Mouse (Mus musculus) ES-E14 (cell line): ENCODE results near the gene Arhgap24.

Source experiments
- CHD2 ChIP-seq: IDR thresholded peaks from 2 replicates; pipeline ENCODE4 v1.6.1; 2014; ENCODE audit warnings: mild to moderate bottlenecking, low read depth, low read length, inconsistent platforms
- MAFK ChIP-seq: IDR thresholded peaks from 2 replicates; pipeline ENCODE4 v1.6.1; 2014; ENCODE audit warnings: mild to moderate bottlenecking, low read depth, low read length, inconsistent platforms; ENCODE audit not compliant: insufficient read depth
- ZC3H11A ChIP-seq: IDR thresholded peaks from 2 replicates; pipeline ENCODE4 v1.6.1; 2012; ENCODE audit warnings: low read depth, mild to moderate bottlenecking, inconsistent platforms, low read length, borderline replicate concordance
- ZNF384 ChIP-seq: IDR thresholded peaks from 2 replicates; pipeline ENCODE4 v1.6.1; 2012; ENCODE audit warnings: low read depth, low read length, inconsistent platforms

- TF ChIP-seq MAFK: no peak
- TF ChIP-seq CHD2: no peak
- no peak for TF ChIP-seq ZC3H11A
- no peak for TF ChIP-seq ZNF384
Observed at GRCm38 (mm10) chr5:102460452-102461197, 20.6 kb upstream of the Arhgap24 start.
